Mouse (Mus musculus) midbrain, embryonic 10.5 days (tissue): Measurements from ENCODE around the gene Tbc1d16. TPM values are rescaled to one million over a fixed set of nuclear protein-coding genes. Genes with fewer than 3 reads are reported as not detected.

Experiments
- DNase-seq: peaks from one replicate; pipeline ENCODE4 v3.0.0-alpha.2; 2017; ENCODE audit warnings: low spot score
- H3K27ac ChIP-seq: fragments of 300-500 bp; sonication (generic); replicated peaks from 2 replicates; pipeline ENCODE4 v1.5.1; 2016; ENCODE audit warnings: mild to moderate bottlenecking
- H3K27me3 ChIP-seq: fragments of 300-500 bp; sonication (generic); 2 replicates; pipeline ENCODE4 v1.6.1; 2016; ENCODE audit warnings: low read depth, mild to moderate bottlenecking; ENCODE audit not compliant: poor library complexity, severe bottlenecking
- H3K36me3 ChIP-seq: fragments of 300-500 bp; sonication (generic); 2 replicates; pipeline ENCODE4 v1.6.1; 2016; ENCODE audit warnings: mild to moderate bottlenecking, moderate library complexity
- H3K4me1 ChIP-seq: fragments of 300-500 bp; sonication (generic); 2 replicates; pipeline ENCODE4 v1.6.1; 2016
- H3K4me3 ChIP-seq: fragments of 300-500 bp; sonication (generic); 2 replicates; pipeline ENCODE4 v1.5.1; 2016; ENCODE audit warnings: mild to moderate bottlenecking, moderate library complexity
- H3K9me3 ChIP-seq: fragments of 300-500 bp; sonication (generic); replicated peaks from 2 replicates; pipeline ENCODE4 v1.6.1; 2016; ENCODE audit warnings: mild to moderate bottlenecking
- WGBS: fragments of 180-500 bp; shearing (Covaris S2); methylation state at CpG from one replicate; pipeline ENCODE4 v1.1.7; 2016; 5-methylcytosine and 5-hydroxymethylcytosine counted together
- polyA plus RNA-seq: library from polyadenylated mRNA; unstranded; fragments of >200 nt; fragmentation: Nextera tagmentation; extraction: Ambion mirVana; gene quantifications from 2 replicates; pipeline ENCODE4 v1.2.1, GENCODE M21; 2016

The Tbc1d16 gene
- polyA plus RNA-seq, 1 experiment from 2014 or later = 27.0 TPM

GRCm38 (mm10) chr11:119142615-119143014 lies 85.7 kb downstream of the Tbc1d16 start:
- WGBS = 88% methylated on average over 8 of the region's 8 CpGs

GRCm38 (mm10) chr11:119139026-119139425 lies 89.3 kb downstream of the Tbc1d16 start:
- 94% methylated on average over 6 of the region's 6 CpGs for WGBS
- Histone ChIP-seq H3K27me3 (peaks cover 5% of the 10 kb centered on the region; the same call in 1 of the 2 replicates), H3K36me3 (peaks cover 7% of the 10 kb centered on the region; the same call in 1 of the 2 replicates), H3K4me3 (no peak overlapping the region), H3K27ac (no peak overlapping the region; the same call in 1 of the 2 replicates), H3K4me1 (peaks cover 28% of the 10 kb centered on the region), H3K9me3 (no peaks in the 10 kb centered on the region)
- no peak for DNase-seq

More at GRCm38 (mm10) chr11:119142615-119143014, 85.7 kb downstream of the Tbc1d16 start:
- no peaks in the 10 kb centered on the region for H3K9me3 ChIP-seq
- 0 out of 2 replicates have a peak, but pooled peaks cover 4% of the 10 kb centered on the region for H3K27me3 ChIP-seq
- peaks cover 48% of the 10 kb centered on the region for H3K4me1 ChIP-seq
- H3K4me3 ChIP-seq = no peak overlapping the region
- DNase-seq = no peak
- H3K36me3 ChIP-seq = peaks cover 19% of the 10 kb centered on the region
- H3K27ac ChIP-seq = no peak overlapping the region

GRCm38 (mm10) chr11:119138205-119138604 lies 90.1 kb downstream of the Tbc1d16 start:
- 85% methylated on average over 9 of the region's 9 CpGs for WGBS
- H3K4me1 ChIP-seq = peaks cover 26% of the 10 kb centered on the region
- 0 out of 2 replicates have a peak, but pooled peaks cover under 1% of the 10 kb centered on the region for H3K36me3 ChIP-seq
- H3K4me3 ChIP-seq = no peak overlapping the region
- H3K27me3 ChIP-seq = peaks cover 13% of the 10 kb centered on the region
- H3K9me3 ChIP-seq = no peaks in the 10 kb centered on the region
- H3K27ac ChIP-seq = no peak overlapping the region
- DNase-seq = no peak

DNA sequence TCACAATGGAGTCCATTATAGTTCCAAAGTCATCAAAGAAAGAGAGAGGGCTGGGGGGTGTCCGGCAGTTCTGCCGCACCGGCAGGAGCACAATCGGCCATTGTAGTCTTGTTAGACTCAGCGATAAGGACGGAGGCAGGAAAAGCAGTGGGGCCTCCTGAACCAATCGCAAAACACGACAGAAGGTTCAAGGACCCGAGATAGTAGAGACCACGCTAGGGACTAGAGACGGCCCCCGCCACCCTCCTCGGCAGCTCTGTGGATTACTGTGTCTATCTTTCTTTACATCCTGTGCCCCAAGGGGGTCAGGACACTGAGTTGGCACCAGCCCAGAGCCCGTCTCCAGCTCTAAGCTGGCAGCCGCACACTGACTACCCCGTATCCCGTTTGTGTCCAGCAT lies 93.7 kb downstream of the Tbc1d16 start:
- Histone ChIP-seq H3K36me3 (no peaks in the 10 kb centered on the region), H3K9me3 (no peaks in the 10 kb centered on the region; the same call in 1 of the 2 replicates), H3K4me3 (no peak overlapping the region), H3K27me3 (peaks cover 42% of the 10 kb centered on the region), H3K27ac (peak overlapping the region; percentile 53), H3K4me1 (peaks cover 33% of the 10 kb centered on the region)
- DNase-seq = no peak
- WGBS = 62% methylated on average over 17 of the region's 17 CpGs

- Histone ChIP-seq H3K9me3 (no peaks in the 10 kb centered on the region; the same call in 1 of the 2 replicates), H3K27me3 (peaks cover 48% of the 10 kb centered on the region), H3K4me1 (peaks cover 42% of the 10 kb centered on the region), H3K36me3 (no peaks in the 10 kb centered on the region), H3K4me3 (no peak overlapping the region), H3K27ac (peak overlapping the region; percentile 46; the same call in 1 of the 2 replicates)
- WGBS = 75% methylated on average over 5 of the region's 5 CpGs
- no peak for DNase-seq
Measured at GRCm38 (mm10) chr11:119133437-119134221, 94.7 kb downstream of the Tbc1d16 start.

GRCm38 (mm10) chr11:119132198-119133035 lies 95.9 kb downstream of the Tbc1d16 start:
- no peaks in the 10 kb centered on the region; the same call in 1 of the 2 replicates for H3K9me3 ChIP-seq
- no peaks in the 10 kb centered on the region for H3K36me3 ChIP-seq
- peaks cover 60% of the 10 kb centered on the region for H3K27me3 ChIP-seq
- no peak overlapping the region for H3K4me3 ChIP-seq
- WGBS = 81% methylated on average over 14 of the region's 14 CpGs
- peaks cover 49% of the 10 kb centered on the region for H3K4me1 ChIP-seq
- no peak for DNase-seq
- H3K27ac ChIP-seq = no peak overlapping the region

DNA sequence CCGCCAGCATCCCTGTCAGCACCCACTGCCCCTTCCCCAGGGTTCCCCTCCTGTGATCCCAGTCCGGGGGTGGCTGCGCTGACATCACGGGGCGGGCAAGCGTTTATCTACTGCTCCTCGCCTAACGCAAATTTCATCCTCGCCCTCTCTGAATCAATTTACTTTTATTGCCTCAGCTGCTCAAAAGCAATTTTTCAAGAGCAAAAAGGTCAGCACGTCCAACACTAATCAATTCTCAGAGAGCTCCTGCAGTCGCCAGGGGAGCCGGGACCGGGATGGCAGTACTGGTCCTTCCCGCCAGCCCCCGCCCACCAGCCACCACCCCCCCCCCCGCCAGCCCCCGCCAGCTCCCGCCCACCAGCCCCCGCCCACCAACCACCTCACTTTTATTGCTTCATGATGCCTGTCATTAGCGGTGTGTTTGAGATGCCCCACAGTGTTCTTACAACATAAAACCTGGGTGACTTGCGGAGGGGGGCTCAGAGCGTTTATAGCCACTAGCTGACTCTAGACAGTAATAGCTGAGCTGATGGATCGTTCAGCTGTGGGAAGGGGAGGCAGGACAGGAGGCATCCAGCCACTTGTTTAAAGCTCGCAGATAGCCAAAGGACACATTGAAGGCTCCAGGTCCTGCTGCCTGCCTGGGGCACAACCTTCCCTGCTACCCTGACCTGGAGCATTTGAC lies 98.1 kb downstream of the Tbc1d16 start:
- Histone ChIP-seq H3K4me1 (peaks cover 71% of the 10 kb centered on the region), H3K36me3 (no peaks in the 10 kb centered on the region), H3K27me3 (peaks cover 71% of the 10 kb centered on the region), H3K27ac (no peak overlapping the region), H3K9me3 (no peaks in the 10 kb centered on the region; the same call in 1 of the 2 replicates), H3K4me3 (peak overlapping the region; percentile 34; the same call in 1 of the 2 replicates)
- WGBS = 28% methylated on average over 24 of the region's 24 CpGs
- no peak for DNase-seq

DNA sequence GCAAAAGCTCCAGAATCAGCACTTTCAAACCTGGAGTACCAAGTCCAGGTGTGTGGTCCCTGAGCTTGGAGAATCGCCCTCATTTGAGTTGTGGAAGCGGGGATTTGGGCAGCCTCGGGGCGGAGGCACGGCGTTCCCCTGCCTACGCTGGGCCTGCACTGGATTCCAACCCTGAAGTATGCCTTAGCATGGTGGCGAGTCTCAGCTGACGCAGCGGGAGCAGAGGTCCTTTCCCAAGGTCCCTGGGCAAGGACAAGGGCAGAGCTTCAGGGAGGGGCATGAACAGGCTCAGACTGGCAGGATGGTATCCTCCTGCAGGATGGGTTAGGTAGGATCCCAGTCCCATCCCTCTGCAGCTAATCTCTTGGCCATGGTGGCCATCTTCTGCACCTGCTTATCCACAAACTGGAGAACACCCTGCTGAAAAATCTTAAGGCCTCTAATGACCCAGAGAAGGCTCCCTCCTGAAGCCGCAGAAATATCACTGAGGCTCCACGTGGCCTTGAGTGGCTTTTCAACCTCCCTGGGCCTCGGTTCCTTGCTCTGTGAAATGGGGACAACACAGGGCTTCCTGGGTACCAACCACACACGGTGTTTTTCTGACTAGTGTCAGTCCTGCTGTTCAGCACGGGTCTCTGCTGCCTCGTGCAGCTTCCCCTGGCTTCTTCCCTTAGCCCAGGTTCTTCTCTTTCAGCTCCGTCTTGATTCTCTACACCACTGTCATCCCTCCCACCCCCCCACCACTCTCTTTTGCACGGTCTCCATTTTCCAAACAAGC lies 98.8 kb downstream of the Tbc1d16 start:
- no peak overlapping the region for H3K27ac ChIP-seq

DNA sequence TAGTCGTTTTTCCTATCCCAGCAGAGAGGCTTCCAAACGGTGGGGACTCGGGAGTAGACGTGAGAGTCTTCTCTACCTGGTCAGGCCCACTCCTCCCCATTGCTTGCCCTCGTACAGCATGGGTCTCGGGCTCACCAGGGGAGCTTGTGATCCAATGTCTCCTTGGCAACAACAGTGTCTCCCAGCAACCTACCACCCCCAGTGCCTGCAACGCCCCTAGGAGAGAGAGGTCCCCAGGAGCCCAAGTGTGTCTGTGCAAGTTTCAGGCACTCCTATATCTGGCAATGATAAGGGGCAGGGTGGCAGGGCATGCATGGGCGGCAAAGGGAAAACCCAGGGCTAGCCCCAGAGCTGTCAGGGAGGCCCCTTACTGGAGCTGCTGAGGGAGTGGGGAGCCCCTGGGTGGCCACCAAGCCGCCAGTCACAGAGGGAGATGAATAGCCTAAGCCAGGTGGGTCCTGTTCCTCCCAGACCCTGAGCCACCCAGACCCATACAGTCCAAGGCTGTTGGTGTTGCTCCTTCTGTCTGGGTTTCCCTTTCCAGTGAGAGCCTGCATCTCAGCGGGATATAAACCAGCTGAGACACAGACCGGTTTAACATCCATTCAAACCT lies 99.5 kb downstream of the Tbc1d16 start:
- no peak overlapping the region for H3K4me3 ChIP-seq
- H3K4me1 ChIP-seq = peaks cover 64% of the 10 kb centered on the region
- peak overlapping the region; percentile 52; the same call in 1 of the 2 replicates for H3K27ac ChIP-seq
- DNase-seq = no peak
- no peaks in the 10 kb centered on the region; the same call in 1 of the 2 replicates for H3K9me3 ChIP-seq
- no peaks in the 10 kb centered on the region for H3K36me3 ChIP-seq
- 46% methylated on average over 11 of the region's 11 CpGs for WGBS
- H3K27me3 ChIP-seq = peaks cover 82% of the 10 kb centered on the region

More for the DNA sequence above, 98.8 kb downstream of the Tbc1d16 start:
- DNase-seq = no peak
- 57% methylated on average over 18 of the region's 18 CpGs for WGBS
- Histone ChIP-seq H3K4me3 (peak overlapping the region; percentile 34; the same call in 1 of the 2 replicates), H3K4me1 (peaks cover 70% of the 10 kb centered on the region), H3K9me3 (no peaks in the 10 kb centered on the region; the same call in 1 of the 2 replicates), H3K27me3 (peaks cover 78% of the 10 kb centered on the region), H3K36me3 (no peaks in the 10 kb centered on the region)

DNA sequence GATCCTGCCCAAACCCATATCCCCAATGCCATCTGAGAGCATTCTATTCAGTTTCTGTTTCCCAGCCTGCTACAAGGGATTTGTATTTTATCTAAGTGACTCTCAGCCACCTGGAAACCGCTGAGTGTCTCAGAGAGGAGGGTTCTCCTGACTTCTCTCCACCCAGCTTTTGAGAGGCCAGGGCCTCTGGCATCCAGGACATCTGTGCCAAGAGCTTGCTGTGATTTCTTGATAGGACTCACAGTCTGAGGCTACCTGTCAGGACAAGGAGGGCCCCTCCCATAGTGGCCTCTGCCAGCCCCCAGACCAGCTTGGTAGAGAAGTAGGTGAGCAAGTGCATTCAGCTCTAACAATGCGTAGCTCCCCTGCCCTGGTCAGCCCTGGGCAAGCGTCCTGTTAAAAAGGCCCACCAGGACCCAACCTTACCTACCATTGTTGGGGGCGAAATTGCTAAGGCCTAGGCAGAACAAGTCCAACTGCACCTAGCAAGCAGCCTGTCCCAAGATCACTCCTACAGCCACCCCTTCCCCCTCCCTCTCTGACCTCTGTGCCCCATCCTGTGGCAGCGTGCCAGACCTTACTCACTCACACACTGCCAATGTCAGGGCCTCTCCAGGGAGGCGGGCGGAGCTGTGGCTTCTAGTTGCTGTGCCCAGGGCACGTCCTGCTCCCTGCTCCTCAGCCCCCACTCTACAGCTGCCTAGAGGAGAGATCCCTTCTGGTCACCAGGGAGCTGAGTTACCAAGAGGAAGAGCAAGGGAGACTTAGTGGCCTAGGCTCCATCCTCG lies 100.4 kb downstream of the Tbc1d16 start:
- DNase-seq = no peak
- WGBS = 78% methylated on average over 9 of the region's 9 CpGs
- Histone ChIP-seq H3K36me3 (no peaks in the 10 kb centered on the region), H3K4me3 (no peak overlapping the region), H3K27ac (peak overlapping the region; percentile 52; the same call in 1 of the 2 replicates), H3K4me1 (peaks cover 61% of the 10 kb centered on the region), H3K9me3 (no peaks in the 10 kb centered on the region; the same call in 1 of the 2 replicates), H3K27me3 (peaks cover 74% of the 10 kb centered on the region)
